Mouse (Mus musculus): Measurements from ENCODE around the gene Sptbn4. TPM values are rescaled to one million over a fixed set of nuclear protein-coding genes. Genes with fewer than 3 reads are reported as not detected.
A peak's percentile ranks its signal among the peaks of the same experiment; 100 is the strongest.

Gene Sptbn4
- total RNA-seq, 2 experiments from 2014 or later: 147 TPM

GRCm38 (mm10) chr7:27330709-27331540 is 116.6 kb downstream of the Sptbn4 start:
- DNase-seq (ENCODE audit: low spot score in 2 of 2): peak; percentile 55 to 65
- TF ChIP-seq CTCF (conservative IDR thresholded peaks at IDR 0.05): no peak
- H3K27ac ChIP-seq: peak overlapping the region; percentile 79
- H3K4me3 ChIP-seq: peak overlapping the region; percentile 47

GRCm38 (mm10) chr7:27329981-27330380 is 117.5 kb downstream of the Sptbn4 start:
- peak overlapping the region; percentile 14; the same call in 1 of the 2 replicates for H3K27ac ChIP-seq
- H3K4me3 ChIP-seq: no peak overlapping the region; the same call in 1 of the 2 replicates
- no peak for TF ChIP-seq CTCF (conservative IDR thresholded peaks at IDR 0.05)
- DNase-seq (ENCODE audit: low spot score in 2 of 2): no peak

- H3K4me3 ChIP-seq: peak overlapping the region; percentile 39
- H3K27ac ChIP-seq: no peak overlapping the region
- peak; percentile 87 for TF ChIP-seq CTCF (conservative IDR thresholded peaks at IDR 0.05)
- peak; percentile 66 to 82 for DNase-seq (ENCODE audit: low spot score in 2 of 2)
Measured at GRCm38 (mm10) chr7:27329326-27329947, 118.0 kb downstream of the Sptbn4 start.

GRCm38 (mm10) chr7:27328648-27329047 is 118.8 kb downstream of the Sptbn4 start:
- no peak for TF ChIP-seq CTCF (conservative IDR thresholded peaks at IDR 0.05)
- Histone ChIP-seq H3K4me3 (no peak overlapping the region), H3K27ac (no peak overlapping the region)
- no peak for DNase-seq (ENCODE audit: low spot score in 2 of 2)

- no peak for DNase-seq (ENCODE audit: low spot score in 2 of 2)
- Histone ChIP-seq H3K27ac (no peak overlapping the region), H3K4me3 (no peak overlapping the region)
- no peak for TF ChIP-seq CTCF (conservative IDR thresholded peaks at IDR 0.05)
Measured at GRCm38 (mm10) chr7:27328161-27328560, 119.3 kb downstream of the Sptbn4 start.

- H3K27ac ChIP-seq: no peak overlapping the region
- TF ChIP-seq CTCF (conservative IDR thresholded peaks at IDR 0.05): no peak
- DNase-seq (ENCODE audit: low spot score in 2 of 2): no peak
- no peak overlapping the region for H3K4me3 ChIP-seq
Measured at GRCm38 (mm10) chr7:27327500-27327899, 120.0 kb downstream of the Sptbn4 start.

GRCm38 (mm10) chr7:27326101-27326880 is 121.2 kb downstream of the Sptbn4 start:
- H3K4me3 ChIP-seq: no peak overlapping the region; the same call in 1 of the 2 replicates
- H3K27ac ChIP-seq: no peak overlapping the region
- no peak for TF ChIP-seq CTCF (conservative IDR thresholded peaks at IDR 0.05)
- no peak for DNase-seq (ENCODE audit: low spot score in 2 of 2)

- no peak for DNase-seq (ENCODE audit: low spot score in 2 of 2)
- TF ChIP-seq CTCF (conservative IDR thresholded peaks at IDR 0.05): no peak
- H3K4me3 ChIP-seq: peak overlapping the region; percentile 1; the same call in 1 of the 2 replicates
- no peak overlapping the region for H3K27ac ChIP-seq
Measured at GRCm38 (mm10) chr7:27325697-27326096, 121.8 kb downstream of the Sptbn4 start.

- no peak for DNase-seq (ENCODE audit: low spot score in 2 of 2)
- no peak for TF ChIP-seq CTCF (conservative IDR thresholded peaks at IDR 0.05)
- Histone ChIP-seq H3K27ac (no peak overlapping the region), H3K4me3 (no peak overlapping the region)
Measured at GRCm38 (mm10) chr7:27324928-27325327, 122.6 kb downstream of the Sptbn4 start.

GRCm38 (mm10) chr7:27324161-27324560 is 123.3 kb downstream of the Sptbn4 start:
- Histone ChIP-seq H3K4me3 (no peak overlapping the region), H3K27ac (no peak overlapping the region)
- no peak for TF ChIP-seq CTCF (conservative IDR thresholded peaks at IDR 0.05)
- no peak for DNase-seq (ENCODE audit: low spot score in 2 of 2)

GRCm38 (mm10) chr7:27323001-27323400 is 124.5 kb downstream of the Sptbn4 start:
- TF ChIP-seq CTCF (conservative IDR thresholded peaks at IDR 0.05): no peak
- DNase-seq (ENCODE audit: low spot score in 2 of 2): no peak

GRCm38 (mm10) chr7:27322291-27322690 is 125.2 kb downstream of the Sptbn4 start:
- DNase-seq (ENCODE audit: low spot score in 2 of 2): no peak
- no peak for TF ChIP-seq CTCF (conservative IDR thresholded peaks at IDR 0.05)
- H3K27ac ChIP-seq: no peak overlapping the region
- H3K4me3 ChIP-seq: no peak overlapping the region

More at GRCm38 (mm10) chr7:27323001-27323400, 124.5 kb downstream of the Sptbn4 start:
- Histone ChIP-seq H3K27ac (no peak overlapping the region), H3K4me3 (no peak overlapping the region)

- DNase-seq (ENCODE audit: low spot score in 2 of 2): no peak
- no peak for TF ChIP-seq CTCF (conservative IDR thresholded peaks at IDR 0.05)
- no peak overlapping the region for H3K27ac ChIP-seq
- no peak overlapping the region for H3K4me3 ChIP-seq
Measured at GRCm38 (mm10) chr7:27319411-27319810, 128.1 kb downstream of the Sptbn4 start.

Data from layer of hippocampus, adult 2 months (tissue).